Mouse (Mus musculus): ENCODE data around the gene Gm17267.
"Not testable (repeated sequence)": the region's sequence is repeated elsewhere in the genome, so short reads cannot be mapped to it uniquely, and the experiment has no call there.

Gm17267 gene

DNA sequence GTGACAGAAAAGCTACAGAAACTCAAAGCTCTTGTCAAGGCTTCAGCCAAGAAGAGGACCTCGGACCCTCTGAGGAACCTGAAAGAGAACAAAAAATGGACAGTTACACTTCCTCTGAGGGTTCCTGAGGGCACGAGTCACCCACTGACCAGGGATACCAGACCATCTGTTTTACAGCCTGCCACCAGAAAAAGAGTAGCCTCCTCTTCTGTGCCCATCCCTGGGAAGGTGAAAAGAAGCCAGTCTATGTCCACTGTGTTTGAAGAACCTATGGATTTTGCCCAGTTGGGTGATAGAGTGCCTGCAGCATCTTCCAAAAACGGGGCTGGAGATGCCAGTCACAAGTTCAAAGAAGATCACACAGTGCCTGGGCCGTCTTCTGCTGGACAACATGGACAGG lies at the start of gene Gm17267:
TSS of gene Gm17267 (plus strand) at position 301 of the 400 bp plus-strand sequence.
- not testable (repeated sequence) for DNase-seq

All from lung, adult 18-20 months (tissue).